Mouse (Mus musculus): ENCODE data around the gene Diaph3. TPM values are rescaled to one million over a fixed set of nuclear protein-coding genes. Genes with fewer than 3 reads are reported as not detected.

Gene Diaph3
- 0.21 TPM for polyA plus RNA-seq (2014; fragmentation: Illumina TruSeq; extraction: RNeasy Lipid Tissue Mini Kit (QIAGEN cat#74804); ENCODE audit: low read depth, low replicate concordance)

DNA sequence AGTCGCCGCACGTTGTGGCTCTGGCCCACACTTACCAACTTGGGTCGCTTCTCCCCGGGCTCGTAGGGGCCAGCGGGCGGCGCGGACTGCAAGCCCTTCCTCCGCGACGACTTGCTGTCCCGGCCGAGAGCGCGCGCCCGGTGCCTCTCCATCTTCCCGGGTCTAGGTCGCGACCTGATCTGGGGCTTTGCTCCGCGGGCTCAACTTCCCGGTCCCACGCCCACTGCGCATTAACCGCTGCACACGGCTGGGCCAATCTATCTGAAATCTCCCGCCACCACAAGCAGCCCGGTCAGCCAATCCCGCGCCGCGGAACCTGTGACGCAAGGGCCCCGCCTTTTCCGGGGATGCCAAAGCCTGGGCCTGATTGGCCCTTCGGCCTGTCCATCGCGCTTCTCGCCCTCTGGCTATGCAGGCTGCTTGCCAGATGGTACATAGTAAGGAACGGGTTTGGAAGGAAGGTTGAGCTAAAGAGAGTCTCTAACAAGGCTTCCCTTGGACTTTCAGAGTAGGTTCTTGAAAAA is at the start of gene Diaph3:
Diaph3 (minus strand) TSS at position 273 of the 524 bp plus-strand sequence.

